Mouse (Mus musculus) thymus, adult 2 months (tissue): Measurements from ENCODE around the gene Sema3a.

Source experiments
- CTCF ChIP-seq: fragments of 200-500 bp; IDR thresholded peaks from 2 replicates; pipeline ENCODE4 v1.5.1; 2012; ENCODE audit warnings: mild to moderate bottlenecking, control low read depth, low read length, moderate library complexity, borderline replicate concordance; ENCODE audit not compliant: control insufficient read depth, poor library complexity, insufficient read depth; ENCODE audit errors: extremely low read depth
- POLR2A ChIP-seq: fragments of 200-500 bp; IDR thresholded peaks from 2 replicates; pipeline ENCODE4 v1.6.1; 2012; ENCODE audit warnings: mild to moderate bottlenecking, low read length, control low read depth, moderate library complexity; ENCODE audit not compliant: control insufficient read depth, poor library complexity, insufficient read depth; ENCODE audit errors: extremely low read depth

DNA sequence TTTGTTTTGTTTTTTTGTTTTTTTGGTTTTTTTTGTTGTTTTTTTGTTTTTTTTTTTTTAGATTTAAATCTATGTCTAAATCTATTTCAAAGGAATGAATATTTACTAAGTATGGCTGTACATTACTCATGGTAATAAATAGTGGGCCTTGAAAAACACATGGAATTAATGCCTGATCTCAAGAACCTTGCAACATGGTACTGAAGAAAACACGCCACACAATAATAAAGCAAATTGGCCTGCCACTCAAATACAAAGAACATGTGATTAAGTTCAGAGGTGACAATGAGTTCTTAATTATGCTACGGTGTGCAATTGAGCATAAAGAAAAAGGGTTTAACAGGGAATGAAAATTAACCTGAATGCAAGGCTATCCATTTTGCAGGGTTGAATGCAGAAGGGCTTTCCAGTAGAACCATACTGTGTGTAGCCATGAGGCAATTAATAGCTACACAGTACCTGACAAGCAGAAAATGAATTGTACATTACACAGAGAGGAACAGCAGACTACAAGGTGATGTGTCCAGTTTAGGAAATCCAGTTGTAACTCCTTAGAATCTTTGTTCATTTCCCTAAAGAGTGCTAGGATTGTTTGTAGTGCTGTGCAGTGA is 288.8 kb downstream of the Sema3a start:
- TF ChIP-seq POLR2A (no peak), CTCF (no peak)
